Mouse (Mus musculus) forelimb bud, embryonic 11.5 days (tissue): ENCODE measurements around the gene Aqp5.

Experiments used
- DNase-seq: peaks from one replicate; pipeline ENCODE4 v3.0.0-alpha.2; 2012; ENCODE audit warnings: low read depth, low spot score

Aqp5 gene

DNA sequence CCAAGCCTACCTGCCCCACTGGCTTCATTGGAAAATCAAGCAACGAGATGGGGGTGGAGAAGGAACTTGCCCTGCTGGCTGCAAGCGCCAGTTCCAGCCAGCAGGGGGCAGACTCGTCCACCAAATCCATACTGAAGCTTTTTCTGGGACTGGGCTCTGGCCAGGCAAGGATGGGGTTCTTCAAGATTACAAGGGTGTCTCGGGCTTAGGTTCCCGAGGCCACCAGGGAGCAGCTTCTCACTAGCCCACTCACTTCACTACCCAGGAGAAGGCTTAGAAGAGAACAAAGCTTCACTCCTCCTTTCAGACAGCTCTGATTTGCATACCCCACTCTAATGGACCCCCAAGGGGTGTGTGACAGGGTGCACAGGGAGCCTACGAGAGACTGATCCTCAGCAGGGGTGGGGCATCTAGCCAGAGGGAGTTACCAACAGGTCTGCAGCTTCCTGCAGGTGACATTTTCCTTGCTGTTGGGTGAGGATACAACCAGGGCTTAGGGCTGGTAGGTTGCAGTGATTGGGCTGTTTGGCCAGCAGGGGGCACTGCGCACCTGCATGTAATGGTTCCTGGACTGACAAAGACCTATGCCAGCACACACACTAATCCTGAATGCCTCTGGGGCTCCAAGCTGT, 5.6 kb downstream of the Aqp5 start:
- peak; percentile 91 for DNase-seq

DNA sequence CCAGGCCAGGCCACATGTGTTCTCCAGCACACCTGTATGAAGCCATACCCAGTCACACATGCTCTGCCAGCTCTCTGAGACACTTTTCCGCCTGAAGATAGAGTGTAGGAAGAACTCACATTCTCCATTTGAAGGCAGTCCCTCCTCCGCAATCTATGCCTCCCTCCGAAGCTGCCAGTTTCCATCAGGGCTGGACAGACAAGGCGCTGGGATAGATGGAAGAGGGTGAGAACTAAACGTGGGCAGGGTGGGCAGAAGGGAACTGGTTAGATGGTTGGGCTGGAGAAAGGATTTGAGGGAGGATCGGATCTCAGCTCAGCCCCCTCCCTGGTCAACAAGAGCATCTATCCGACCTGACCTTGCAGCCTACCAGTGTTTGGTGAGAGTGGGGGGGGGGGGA, 6.3 kb downstream of the Aqp5 start:
- DNase-seq, result no peak

GRCm38 (mm10) chr15:99597596-99597995, 7.0 kb downstream of the Aqp5 start:
- DNase-seq, result no peak

DNA sequence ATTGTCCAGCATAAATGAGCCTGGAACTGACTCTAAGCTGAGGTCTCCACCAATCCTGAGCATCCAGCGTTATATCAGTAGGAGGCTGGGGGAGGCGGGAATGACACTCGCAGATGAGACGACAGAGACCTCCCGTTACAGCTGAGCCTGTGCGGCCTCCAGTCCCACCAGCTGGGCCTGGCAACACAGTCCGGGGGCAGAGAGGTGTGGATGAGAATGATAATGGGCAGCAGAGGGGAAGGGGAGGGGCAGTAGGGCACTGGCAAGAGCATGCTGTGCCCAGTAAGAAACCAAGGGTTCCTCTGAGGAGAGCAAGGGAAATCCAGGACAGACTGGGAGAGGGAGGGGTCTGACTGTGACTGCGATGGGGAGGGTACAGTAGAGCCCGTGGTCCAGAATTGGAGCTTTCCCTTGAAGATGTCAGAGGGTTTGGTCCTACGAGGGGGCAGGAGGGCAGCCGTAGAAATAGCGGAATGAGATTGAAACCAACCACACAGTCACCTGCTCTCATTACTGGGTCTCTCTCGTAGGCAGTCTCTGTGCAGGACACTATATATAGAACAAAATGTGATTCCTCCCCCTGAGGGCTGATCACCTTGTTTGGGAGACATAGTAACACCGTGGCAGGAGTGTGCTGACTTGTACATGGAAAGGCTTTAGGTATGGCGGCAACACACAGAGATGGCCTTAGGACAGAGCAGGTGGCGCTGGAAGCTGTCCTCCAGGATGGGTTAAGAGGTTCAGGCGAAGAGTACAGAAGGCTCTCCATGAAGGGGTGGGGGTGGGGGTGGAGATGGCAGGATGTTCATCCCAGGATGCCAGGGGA, 8.9 kb downstream of the Aqp5 start:
- no peak for DNase-seq

DNA sequence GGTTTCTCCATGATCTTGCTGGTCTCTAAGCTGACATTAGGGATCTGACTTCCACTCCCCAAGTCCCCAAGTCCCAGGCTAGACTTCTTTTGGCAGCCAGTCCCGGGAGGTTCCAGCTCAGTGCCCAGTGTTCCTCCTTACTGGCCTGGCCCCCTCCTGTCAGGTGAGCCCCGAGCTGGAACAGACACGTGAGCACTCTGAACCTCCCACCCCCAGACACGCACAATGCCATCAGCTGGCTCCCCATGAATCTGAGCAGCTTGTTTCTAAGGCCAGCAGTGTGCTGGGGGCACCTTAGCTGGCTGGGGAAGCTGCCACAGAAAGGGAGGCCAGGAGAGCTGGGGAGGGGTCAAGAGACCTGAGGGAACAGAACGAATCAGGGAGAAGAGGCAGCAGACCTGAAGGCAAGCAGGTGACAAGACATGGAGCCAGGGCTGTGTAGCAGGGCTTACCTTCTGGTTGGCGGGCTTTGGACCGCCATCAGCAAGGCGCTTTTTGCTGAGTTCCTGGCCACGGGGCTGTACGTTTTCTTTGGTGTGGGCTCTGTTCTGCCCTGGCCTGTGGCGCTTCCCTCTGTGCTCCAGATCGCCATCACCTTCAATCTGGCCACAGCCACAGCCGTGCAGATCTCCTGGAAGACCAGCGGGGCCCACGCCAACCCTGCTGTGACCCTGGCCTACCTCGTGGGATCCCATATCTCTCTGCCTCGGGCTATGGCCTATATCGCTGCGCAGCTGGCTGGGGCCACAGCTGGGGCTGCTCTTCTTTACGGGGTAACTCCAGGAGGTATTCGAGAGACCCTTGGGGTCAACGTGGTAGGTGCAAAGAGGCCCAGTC, 10.6 kb downstream of the Aqp5 start, which contains the start of gene Aqp6:
TSS of gene Aqp6 (plus strand) at position 415 of the 837 bp plus-strand sequence.
- no peak for DNase-seq

GRCm38 (mm10) chr15:99601823-99602120, 11.2 kb downstream of the Aqp5 start:
- DNase-seq, result no peak

- DNase-seq, result no peak
Observed at GRCm38 (mm10) chr15:99602206-99602820, 11.7 kb downstream of the Aqp5 start.

DNA sequence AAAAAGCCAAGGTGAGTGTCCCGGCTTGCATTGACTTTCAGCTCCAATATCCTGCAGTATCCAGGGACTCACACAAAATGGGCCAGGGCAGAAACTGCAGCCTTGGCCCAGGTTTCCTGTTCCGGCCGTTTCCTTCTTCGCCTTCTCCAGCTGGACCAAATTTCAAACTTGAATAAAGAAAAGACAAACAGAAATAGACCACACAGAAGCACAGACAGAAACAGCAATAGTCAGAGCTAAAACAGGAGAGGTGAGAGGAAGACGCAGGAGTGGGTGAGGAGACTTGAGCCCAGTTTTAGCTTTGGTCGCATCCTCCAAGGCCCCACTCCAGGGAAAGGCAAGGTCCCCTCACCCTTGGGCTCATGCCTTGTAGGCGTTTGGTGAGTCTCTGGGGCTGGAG, 12.6 kb downstream of the Aqp5 start:
- DNase-seq, result no peak

DNA sequence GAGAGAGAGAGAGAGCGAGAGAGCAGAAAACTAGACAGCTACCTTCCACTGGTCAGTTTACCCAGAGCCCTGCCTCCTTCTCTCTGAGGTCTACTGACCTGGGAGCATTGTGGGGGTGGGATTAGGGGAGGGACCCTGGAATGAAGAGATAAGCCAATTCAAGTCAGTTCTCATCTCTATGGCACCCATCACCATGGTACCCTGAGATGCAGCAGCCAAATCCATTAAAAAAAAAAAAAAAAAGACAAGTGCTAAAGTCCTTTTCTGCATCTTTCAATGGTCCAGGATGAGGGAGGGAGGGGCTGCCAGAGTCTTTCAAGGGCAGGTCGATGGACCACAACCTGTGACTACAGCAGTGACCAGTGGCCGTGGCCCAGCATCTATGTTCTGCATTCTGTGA, 15.0 kb downstream of the Aqp5 start:
- DNase-seq, result no peak

DNA sequence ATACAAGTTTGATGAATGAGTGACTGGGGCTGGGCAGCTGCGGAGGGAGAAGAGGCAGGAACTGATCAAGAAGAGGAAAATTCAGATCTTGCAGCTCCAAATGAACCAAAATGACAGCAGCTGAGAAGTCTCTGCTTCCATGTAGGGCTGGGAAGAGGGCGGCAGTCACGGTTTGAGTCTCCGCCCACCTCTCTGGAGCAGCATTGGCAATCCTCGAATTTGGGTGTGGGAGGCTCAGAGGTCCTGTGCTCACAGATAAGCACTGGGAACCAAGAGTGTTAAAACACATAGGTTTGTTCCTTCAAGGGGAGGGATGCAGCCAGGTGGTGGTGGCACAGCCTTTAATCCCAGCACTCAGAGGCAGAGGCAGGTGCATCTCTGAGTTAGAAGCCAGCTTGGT, 15.9 kb downstream of the Aqp5 start:
- no peak for DNase-seq

- peak; percentile 48 for DNase-seq
Observed at GRCm38 (mm10) chr15:99607388-99608113, 17.0 kb downstream of the Aqp5 start.

GRCm38 (mm10) chr15:99608382-99609125, 18.0 kb downstream of the Aqp5 start:
- no peak for DNase-seq

- DNase-seq, result no peak
Observed at GRCm38 (mm10) chr15:99611563-99611962, 21.0 kb downstream of the Aqp5 start.

GRCm38 (mm10) chr15:99614273-99614672, 23.7 kb downstream of the Aqp5 start:
- no peak for DNase-seq

GRCm38 (mm10) chr15:99614753-99615152, 24.2 kb downstream of the Aqp5 start:
- no peak for DNase-seq

DNA sequence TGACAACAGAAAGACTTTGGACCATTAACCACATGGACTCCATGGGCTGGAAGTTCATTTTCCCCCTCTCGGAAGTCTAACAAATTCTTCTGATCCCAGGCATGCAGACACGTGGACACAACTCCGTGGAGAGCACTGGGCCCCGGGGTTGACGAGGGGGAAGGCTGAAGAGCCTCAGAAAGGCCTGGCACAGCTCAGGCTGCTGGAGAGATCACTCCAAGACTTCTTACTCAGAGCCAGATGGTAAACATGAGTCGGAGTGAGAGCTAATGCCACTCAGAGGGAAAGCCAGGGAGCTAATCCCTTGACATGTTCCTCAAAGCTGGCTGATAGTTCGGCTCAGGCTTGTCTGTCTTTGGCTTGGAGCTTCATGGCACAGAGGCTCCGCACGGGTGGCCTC, 24.7 kb downstream of the Aqp5 start:
- DNase-seq, result no peak

DNA sequence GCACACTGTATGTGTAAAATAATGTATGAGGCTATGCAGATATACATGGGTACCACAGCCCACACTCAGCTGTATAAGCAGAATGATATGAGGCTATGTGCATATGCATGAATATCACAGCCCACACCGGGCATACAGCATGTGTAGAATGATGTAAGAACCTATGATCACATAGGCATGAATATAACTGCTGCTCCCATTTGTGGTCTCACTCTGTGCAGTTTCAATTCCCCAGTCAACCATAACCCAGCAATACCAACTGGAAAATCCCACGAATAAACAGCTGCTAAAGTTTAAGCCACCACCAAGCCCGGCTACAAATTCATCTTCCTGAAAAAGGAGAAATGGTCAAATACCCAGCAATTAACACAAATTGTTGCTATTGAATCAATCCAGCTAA, 28.0 kb downstream of the Aqp5 start:
- no peak for DNase-seq

DNA sequence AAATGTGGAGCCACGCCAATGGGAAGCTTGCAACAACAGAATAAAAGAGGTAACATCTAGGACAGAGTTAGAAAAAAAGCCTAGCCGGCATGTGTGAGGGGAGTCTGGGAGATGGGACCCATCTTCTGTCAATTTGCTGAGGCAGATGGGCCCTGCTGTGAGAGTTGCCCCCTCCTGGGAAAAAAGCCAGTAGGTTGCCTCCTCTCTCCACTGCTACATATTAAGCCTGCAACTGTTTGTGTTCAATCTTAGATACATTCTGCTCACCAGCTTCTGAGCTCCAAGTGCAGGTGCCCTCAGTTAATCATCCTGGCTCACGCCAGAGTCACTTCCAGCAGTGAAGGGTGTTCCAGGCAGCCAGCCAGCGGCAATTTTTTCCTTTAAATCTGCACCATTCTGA, 29.2 kb downstream of the Aqp5 start:
- no peak for DNase-seq

- DNase-seq, result no peak
Observed at GRCm38 (mm10) chr15:99622063-99622462, 31.5 kb downstream of the Aqp5 start.

DNA sequence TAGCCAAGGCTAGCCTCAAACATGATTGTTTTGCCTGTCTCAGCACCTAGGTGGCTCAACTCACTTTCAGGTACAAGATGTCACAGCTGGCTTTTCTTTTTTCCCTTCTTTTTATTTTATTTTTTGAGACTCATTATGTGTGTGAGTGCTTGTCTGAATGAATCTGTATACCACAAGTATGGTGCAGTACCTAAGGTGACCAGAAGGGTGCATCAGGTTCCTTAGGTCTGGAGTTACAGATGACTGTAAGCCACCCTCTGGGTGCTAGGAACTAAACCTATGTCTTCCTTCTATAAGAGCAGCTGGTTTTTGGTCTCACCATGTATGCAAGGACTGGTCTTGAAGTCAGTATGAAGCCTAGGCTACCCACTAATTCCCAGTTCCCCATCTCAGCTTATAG, 41.0 kb downstream of the Aqp5 start:
- no peak for DNase-seq

GRCm38 (mm10) chr15:99634702-99635101, 44.1 kb downstream of the Aqp5 start:
- DNase-seq, result no peak
